Mouse (Mus musculus): ENCODE data around the gene Pld1. TPM values are rescaled to one million over a fixed set of nuclear protein-coding genes. Genes with fewer than 3 reads are reported as not detected.

Gene Pld1
- total and polyA plus RNA-seq, 2 experiments from 2014 or later: 5.0 to 6.7 TPM

- 91% methylated on average over 2 of the region's 2 CpGs for WGBS
- TF ChIP-seq CTCF (IDR thresholded peaks at IDR 0.05): no peak
Measured at GRCm38 (mm10) chr3:27950726-27951125, 12.2 kb downstream of the Pld1 start.

GRCm38 (mm10) chr3:27951721-27952120, 13.2 kb downstream of the Pld1 start:
- DNase-seq (ENCODE audit: low spot score): no peak
- Histone ChIP-seq H3K9ac (replicated peaks; ENCODE audit: low read length, poor library complexity, severe bottlenecking) (no peak overlapping the region), H3K9me3 (ENCODE audit: low read length) (no peaks in the 10 kb centered on the region), H3K4me3 (ENCODE audit: low read depth, low read length) (no peak overlapping the region), H3K27ac (ENCODE audit: low read depth, low read length) (no peak overlapping the region), H3K36me3 (ENCODE audit: insufficient read depth, low read length) (no peaks in the 10 kb centered on the region), H3K4me1 (ENCODE audit: insufficient read depth, low read length) (no peaks in the 10 kb centered on the region), H3K4me2 (ENCODE audit: low read depth, low read length, poor library complexity, severe bottlenecking) (no peak overlapping the region), H3K27me3 (ENCODE audit: insufficient read depth, low read length) (no peaks in the 10 kb centered on the region)
- 89% methylated on average over 4 of the region's 4 CpGs for WGBS
- no peak for ATAC-seq (ENCODE audit: low FRiP score)
- TF ChIP-seq CTCF (IDR thresholded peaks at IDR 0.05): no peak

More at GRCm38 (mm10) chr3:27950726-27951125, 12.2 kb downstream of the Pld1 start:
- H3K9me3 ChIP-seq (ENCODE audit: low read length): no peaks in the 10 kb centered on the region
- no peak overlapping the region for H3K27ac ChIP-seq (ENCODE audit: low read depth, low read length)
- H3K4me2 ChIP-seq (ENCODE audit: low read depth, low read length, poor library complexity, severe bottlenecking): no peak overlapping the region
- H3K36me3 ChIP-seq (ENCODE audit: insufficient read depth, low read length): no peaks in the 10 kb centered on the region
- H3K4me3 ChIP-seq (ENCODE audit: low read depth, low read length): no peak overlapping the region
- DNase-seq (ENCODE audit: low spot score) (no peak), ATAC-seq (ENCODE audit: low FRiP score) (no peak)
- H3K27me3 ChIP-seq (ENCODE audit: insufficient read depth, low read length): no peaks in the 10 kb centered on the region
- H3K4me1 ChIP-seq (ENCODE audit: insufficient read depth, low read length): no peaks in the 10 kb centered on the region
- H3K9ac ChIP-seq (replicated peaks; ENCODE audit: low read length, poor library complexity, severe bottlenecking): no peak overlapping the region

- Histone ChIP-seq H3K36me3 (ENCODE audit: insufficient read depth, low read length) (no peaks in the 10 kb centered on the region), H3K9me3 (ENCODE audit: low read length) (no peaks in the 10 kb centered on the region), H3K27me3 (ENCODE audit: insufficient read depth, low read length) (no peaks in the 10 kb centered on the region), H3K9ac (replicated peaks; ENCODE audit: low read length, poor library complexity, severe bottlenecking) (no peak overlapping the region), H3K4me1 (ENCODE audit: insufficient read depth, low read length) (no peaks in the 10 kb centered on the region), H3K27ac (ENCODE audit: low read depth, low read length) (no peak overlapping the region), H3K4me2 (ENCODE audit: low read depth, low read length, poor library complexity, severe bottlenecking) (no peak overlapping the region), H3K4me3 (ENCODE audit: low read depth, low read length) (no peak overlapping the region)
- WGBS: 100% methylated on average over 1 of the region's 1 CpGs
- DNase-seq (ENCODE audit: low spot score): no peak
- ATAC-seq (ENCODE audit: low FRiP score): no peak
- no peak for TF ChIP-seq CTCF (IDR thresholded peaks at IDR 0.05)
Measured at GRCm38 (mm10) chr3:27956006-27956405, 17.5 kb downstream of the Pld1 start.

GRCm38 (mm10) chr3:27959221-27959620, 20.7 kb downstream of the Pld1 start:
- H3K4me1 ChIP-seq (ENCODE audit: insufficient read depth, low read length): no peaks in the 10 kb centered on the region
- DNase-seq (ENCODE audit: low spot score) (no peak), ATAC-seq (ENCODE audit: low FRiP score) (no peak)
- H3K27ac ChIP-seq (ENCODE audit: low read depth, low read length): no peak overlapping the region
- H3K4me3 ChIP-seq (ENCODE audit: low read depth, low read length): no peak overlapping the region
- no peaks in the 10 kb centered on the region for H3K27me3 ChIP-seq (ENCODE audit: insufficient read depth, low read length)
- no peak overlapping the region for H3K4me2 ChIP-seq (ENCODE audit: low read depth, low read length, poor library complexity, severe bottlenecking)
- no peak overlapping the region for H3K9ac ChIP-seq (replicated peaks; ENCODE audit: low read length, poor library complexity, severe bottlenecking)
- WGBS: 88% methylated on average over 6 of the region's 6 CpGs
- H3K9me3 ChIP-seq (ENCODE audit: low read length): no peaks in the 10 kb centered on the region
- no peak for TF ChIP-seq CTCF (IDR thresholded peaks at IDR 0.05)
- no peaks in the 10 kb centered on the region for H3K36me3 ChIP-seq (ENCODE audit: insufficient read depth, low read length)

- Histone ChIP-seq H3K4me3 (ENCODE audit: low read depth, low read length) (no peak overlapping the region), H3K27ac (ENCODE audit: low read depth, low read length) (no peak overlapping the region), H3K9ac (replicated peaks; ENCODE audit: low read length, poor library complexity, severe bottlenecking) (no peak overlapping the region), H3K4me1 (ENCODE audit: insufficient read depth, low read length) (no peaks in the 10 kb centered on the region), H3K9me3 (ENCODE audit: low read length) (no peaks in the 10 kb centered on the region), H3K36me3 (ENCODE audit: insufficient read depth, low read length) (no peaks in the 10 kb centered on the region), H3K4me2 (ENCODE audit: low read depth, low read length, poor library complexity, severe bottlenecking) (no peak overlapping the region), H3K27me3 (ENCODE audit: insufficient read depth, low read length) (no peaks in the 10 kb centered on the region)
- TF ChIP-seq CTCF (IDR thresholded peaks at IDR 0.05): no peak
- ATAC-seq (ENCODE audit: low FRiP score): no peak
- DNase-seq (ENCODE audit: low spot score): no peak
- WGBS: 92% methylated on average over 3 of the region's 3 CpGs
Measured at GRCm38 (mm10) chr3:27961162-27961561, 22.7 kb downstream of the Pld1 start.

- Histone ChIP-seq H3K4me2 (ENCODE audit: low read depth, low read length, poor library complexity, severe bottlenecking) (no peak overlapping the region), H3K9ac (replicated peaks; ENCODE audit: low read length, poor library complexity, severe bottlenecking) (no peak overlapping the region), H3K36me3 (ENCODE audit: insufficient read depth, low read length) (no peaks in the 10 kb centered on the region), H3K9me3 (ENCODE audit: low read length) (no peaks in the 10 kb centered on the region), H3K4me3 (ENCODE audit: low read depth, low read length) (no peak overlapping the region), H3K27me3 (ENCODE audit: insufficient read depth, low read length) (no peaks in the 10 kb centered on the region), H3K27ac (ENCODE audit: low read depth, low read length) (no peak overlapping the region; the same call in 1 of the 2 replicates), H3K4me1 (ENCODE audit: insufficient read depth, low read length) (no peaks in the 10 kb centered on the region)
- no peak for TF ChIP-seq CTCF (IDR thresholded peaks at IDR 0.05)
- WGBS: 12% methylated on average over 6 of the region's 6 CpGs
- DNase-seq (ENCODE audit: low spot score): peak; percentile 58
- peak; percentile 47; the same call in 1 of the 2 replicates for ATAC-seq (ENCODE audit: low FRiP score)
Measured at GRCm38 (mm10) chr3:27963795-27964201, 25.3 kb downstream of the Pld1 start.

Measured in midbrain, postnatal 0 days (tissue).